Mouse (Mus musculus): Measurements from ENCODE around the gene Klf12.

GRCm38 (mm10) chr14:100274179-100274578 is 10.3 kb downstream of the Klf12 start:
- TF ChIP-seq POLR2A (IDR thresholded peaks at IDR 0.05; ENCODE audit: extremely low read depth, insufficient read depth, low read length), result no peak
- no peak for TF ChIP-seq CTCF (IDR thresholded peaks at IDR 0.05; ENCODE audit: low read depth, low read length)
